Mouse (Mus musculus) ES-Bruce4 (cell line): ENCODE measurements around the gene S100a13.

ENCODE experiments used
- CTCF ChIP-seq: IDR thresholded peaks from one replicate; pipeline ENCODE4 v1.8.1; 2011; ENCODE audit warnings: low read depth, low read length
- POLR2A ChIP-seq: IDR thresholded peaks from one replicate; pipeline ENCODE4 v1.8.1; 2011; ENCODE audit warnings: low read length; ENCODE audit not compliant: insufficient read depth

- TF ChIP-seq CTCF: no peak
- TF ChIP-seq POLR2A: no peak
Observed at GRCm38 (mm10) chr3:90467618-90468300, 46.5 kb upstream of the S100a13 start.
